Mouse (Mus musculus) cerebellum, adult 18-20 months (tissue): ENCODE measurements around the gene Gpc6.

Experiments used
- DNase-seq, 2 experiments: peaks; one replicate each; pipeline ENCODE4 v3.0.0; 2021

Gene Gpc6

GRCm38 (mm10) chr14:116947939-116948591 lies 22.9 kb downstream of the Gpc6 start:
- no peak for DNase-seq

GRCm38 (mm10) chr14:116957154-116957553 lies 32.0 kb downstream of the Gpc6 start:
- DNase-seq = no peak

- no peak for DNase-seq
These were observed 39.7 kb downstream of the Gpc6 start for GRCm38 (mm10) chr14:116964837-116965236.

GRCm38 (mm10) chr14:116974708-116975107 lies 49.6 kb downstream of the Gpc6 start:
- DNase-seq = no peak

GRCm38 (mm10) chr14:116975224-116975623 lies 50.1 kb downstream of the Gpc6 start:
- DNase-seq = no peak

- DNase-seq = no peak
These were observed 52.1 kb downstream of the Gpc6 start for GRCm38 (mm10) chr14:116977259-116977658.

GRCm38 (mm10) chr14:116979714-116980382 lies 54.7 kb downstream of the Gpc6 start:
- DNase-seq = peak in 1 of 2 experiments; percentile 2

- no peak for DNase-seq
These were observed 56.6 kb downstream of the Gpc6 start for GRCm38 (mm10) chr14:116981711-116982110.

GRCm38 (mm10) chr14:116987341-116987740 lies 62.2 kb downstream of the Gpc6 start:
- DNase-seq = no peak

- DNase-seq = no peak
These were observed 75.3 kb downstream of the Gpc6 start for GRCm38 (mm10) chr14:117000376-117000775.

- no peak for DNase-seq
These were observed 77.2 kb downstream of the Gpc6 start for GRCm38 (mm10) chr14:117002313-117002712.

- no peak for DNase-seq
These were observed 83.7 kb downstream of the Gpc6 start for GRCm38 (mm10) chr14:117008781-117009180.

- DNase-seq = no peak
These were observed 87.9 kb downstream of the Gpc6 start for GRCm38 (mm10) chr14:117012969-117013368.

- no peak for DNase-seq
These were observed 88.5 kb downstream of the Gpc6 start for GRCm38 (mm10) chr14:117013554-117014117.

GRCm38 (mm10) chr14:117015333-117015922 lies 90.3 kb downstream of the Gpc6 start:
- no peak for DNase-seq

- no peak for DNase-seq
These were observed 97.2 kb downstream of the Gpc6 start for GRCm38 (mm10) chr14:117022180-117022799.

- DNase-seq = no peak
These were observed 109.0 kb downstream of the Gpc6 start for GRCm38 (mm10) chr14:117034146-117034545.

GRCm38 (mm10) chr14:117041017-117041416 lies 115.9 kb downstream of the Gpc6 start:
- no peak for DNase-seq

GRCm38 (mm10) chr14:117048951-117049350 lies 123.8 kb downstream of the Gpc6 start:
- DNase-seq = no peak

GRCm38 (mm10) chr14:117050877-117051276 lies 125.8 kb downstream of the Gpc6 start:
- no peak for DNase-seq

GRCm38 (mm10) chr14:117053361-117053760 lies 128.2 kb downstream of the Gpc6 start:
- no peak for DNase-seq

GRCm38 (mm10) chr14:117055134-117055533 lies 130.0 kb downstream of the Gpc6 start:
- no peak for DNase-seq

GRCm38 (mm10) chr14:117061078-117061477 lies 136.0 kb downstream of the Gpc6 start:
- DNase-seq = no peak
